Mouse (Mus musculus): ENCODE results near the gene Cfl1. TPM values are rescaled to one million over a fixed set of nuclear protein-coding genes. Genes with fewer than 3 reads are reported as not detected.

Gene Cfl1
- 142 TPM for polyA plus RNA-seq (2014; fragmentation: Illumina TruSeq; extraction: RNeasy Lipid Tissue Mini Kit (QIAGEN cat#74804); ENCODE audit: low read depth, low replicate concordance)

GRCm38 (mm10) chr19:5490313-5490897, at the start of gene Cfl1:
Cfl1 (plus strand) TSS chr19:5490455.

GRCm38 (mm10) chr19:5447515-5448353, 42.5 kb upstream of the Cfl1 start, which contains the start of gene Fosl1:
Fosl1 (plus strand) TSS chr19:5447547.

DNA sequence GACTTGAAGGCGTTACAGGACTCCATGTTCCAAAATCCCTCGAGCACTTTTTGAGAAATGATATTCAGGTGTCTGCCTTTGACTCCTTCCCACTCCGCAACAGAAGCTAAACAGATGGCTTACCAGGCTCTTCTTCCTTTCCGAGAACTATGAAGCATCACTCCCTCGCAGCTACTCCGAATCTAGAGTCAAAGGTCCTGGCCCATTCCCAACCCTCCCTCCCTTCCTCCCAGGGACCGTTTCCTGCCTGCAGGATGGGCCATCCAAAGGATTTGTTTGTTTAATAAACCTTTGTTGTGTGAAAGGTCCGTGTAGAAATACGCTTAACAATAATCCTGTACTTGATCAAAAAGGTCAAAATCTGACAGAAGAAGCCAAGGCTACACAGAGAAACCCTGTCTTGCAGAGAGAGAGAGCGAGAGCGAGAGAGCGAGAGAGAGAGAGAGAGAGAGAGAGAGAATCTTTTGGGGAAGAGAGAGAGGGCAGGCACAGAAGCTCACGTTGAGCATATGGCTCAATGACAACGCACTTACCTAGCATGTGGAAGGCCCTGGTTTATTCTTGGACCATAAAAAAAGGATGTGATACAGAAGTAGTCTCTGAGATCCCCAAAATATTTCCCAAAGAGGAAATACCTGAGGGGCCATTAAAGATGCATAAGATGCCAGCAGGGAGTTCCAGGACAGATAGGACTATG, 32.4 kb upstream of the Cfl1 start, which contains the start of gene Ccdc85b:
TSS of gene Ccdc85b (minus strand) at position 149 of the 697 bp plus-strand sequence.

DNA sequence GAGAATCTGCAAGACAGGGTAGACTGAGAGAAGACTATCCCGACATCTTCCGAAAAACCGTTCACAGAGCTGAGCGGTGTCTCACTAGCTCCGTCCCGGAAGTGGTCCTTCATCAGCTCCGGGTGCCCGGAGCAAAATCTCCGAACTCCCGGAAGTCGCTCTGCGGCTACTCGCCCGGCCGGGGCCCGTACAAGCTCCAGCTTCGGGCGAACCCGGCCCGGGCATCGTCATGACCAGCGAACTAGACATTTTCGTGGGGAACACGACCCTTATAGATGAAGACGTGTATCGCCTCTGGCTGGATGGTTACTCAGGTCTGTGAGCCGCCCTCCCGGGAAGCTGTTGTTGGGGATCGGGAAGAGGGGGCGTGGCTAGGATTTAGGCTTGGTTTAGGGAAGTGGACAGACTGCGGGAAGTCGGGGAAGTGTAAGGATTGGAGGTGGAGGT, 29.8 kb upstream of the Cfl1 start, which contains the start of gene Fibp:
TSS of gene Fibp (plus strand) at position 151 of the 447 bp plus-strand sequence.

GRCm38 (mm10) chr19:5468374-5468773, 21.9 kb upstream of the Cfl1 start, which contains the start of gene Ctsw:
Ctsw (minus strand) TSS chr19:5468507.

GRCm38 (mm10) chr19:5473720-5474119, 16.5 kb upstream of the Cfl1 start, which contains the start of gene Efemp2:
Efemp2 (plus strand) TSS chr19:5473954.

GRCm38 (mm10) chr19:5487768-5488550, 2.3 kb upstream of the Cfl1 start, which contains the start of gene Mus81:
Mus81 (minus strand) TSS chr19:5488402.

DNA sequence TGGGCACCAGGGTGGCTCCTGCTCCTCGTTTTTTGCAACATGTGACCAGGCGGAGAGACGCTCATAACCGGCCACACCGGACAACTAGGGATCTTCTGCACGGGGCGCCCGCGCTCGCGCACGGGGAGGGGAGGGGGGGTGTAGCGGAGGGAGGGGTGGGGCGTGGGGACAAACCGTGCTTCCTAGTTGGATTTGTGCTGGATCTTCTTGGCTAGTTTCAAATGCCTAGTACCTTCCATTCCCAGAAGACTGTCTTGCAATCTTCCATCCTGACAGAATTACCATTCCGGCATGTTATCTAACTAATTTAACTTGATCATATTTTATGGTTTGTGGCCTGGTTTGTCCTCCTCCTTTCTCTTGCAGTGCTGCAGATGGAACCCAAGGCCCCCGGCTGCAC, 13.4 kb downstream of the Cfl1 start, which contains the start of gene 1700020D05Rik:
TSS of gene 1700020D05Rik (minus strand) at position 101 of the 400 bp plus-strand sequence.

GRCm38 (mm10) chr19:5510031-5511026, 20.1 kb downstream of the Cfl1 start, which contains the start of gene Snx32:
Snx32 (minus strand) TSS chr19:5510538.

Other genes starting within 250 kb of the Cfl1 start
- 3.7 TPM for gene Pacs1, start 217.3 kb upstream of the Cfl1 start, polyA plus RNA-seq (2014; fragmentation: Illumina TruSeq; extraction: RNeasy Lipid Tissue Mini Kit (QIAGEN cat#74804); ENCODE audit: low read depth, low replicate concordance)
- 32.5 TPM for gene Sf3b2, start 195.0 kb upstream of the Cfl1 start, polyA plus RNA-seq (2014; fragmentation: Illumina TruSeq; extraction: RNeasy Lipid Tissue Mini Kit (QIAGEN cat#74804); ENCODE audit: low read depth, low replicate concordance)
- not detected for gene Gal3st3, start 192.1 kb upstream of the Cfl1 start, polyA plus RNA-seq (2014; fragmentation: Illumina TruSeq; extraction: RNeasy Lipid Tissue Mini Kit (QIAGEN cat#74804); ENCODE audit: low read depth, low replicate concordance)
- not detected for gene Catsper1, start 154.7 kb upstream of the Cfl1 start, polyA plus RNA-seq (2014; fragmentation: Illumina TruSeq; extraction: RNeasy Lipid Tissue Mini Kit (QIAGEN cat#74804); ENCODE audit: low read depth, low replicate concordance)
- not detected for gene Cst6, start 140.9 kb upstream of the Cfl1 start, polyA plus RNA-seq (2014; fragmentation: Illumina TruSeq; extraction: RNeasy Lipid Tissue Mini Kit (QIAGEN cat#74804); ENCODE audit: low read depth, low replicate concordance)
- 13.9 TPM for gene Eif1ad, start 123.7 kb upstream of the Cfl1 start, polyA plus RNA-seq (2014; fragmentation: Illumina TruSeq; extraction: RNeasy Lipid Tissue Mini Kit (QIAGEN cat#74804); ENCODE audit: low read depth, low replicate concordance)
- 5.5 TPM for gene Banf1, start 123.3 kb upstream of the Cfl1 start, polyA plus RNA-seq (2014; fragmentation: Illumina TruSeq; extraction: RNeasy Lipid Tissue Mini Kit (QIAGEN cat#74804); ENCODE audit: low read depth, low replicate concordance)
- gene Sart1, start 101.8 kb upstream of the Cfl1 start, polyA plus RNA-seq (2014; fragmentation: Illumina TruSeq; extraction: RNeasy Lipid Tissue Mini Kit (QIAGEN cat#74804); ENCODE audit: low read depth, low replicate concordance) = 2.4 TPM
- not detected for gene Tsga10ip, start 87.9 kb upstream of the Cfl1 start, polyA plus RNA-seq (2014; fragmentation: Illumina TruSeq; extraction: RNeasy Lipid Tissue Mini Kit (QIAGEN cat#74804); ENCODE audit: low read depth, low replicate concordance)
- 3.1 TPM for gene Drap1, start 65.5 kb upstream of the Cfl1 start, polyA plus RNA-seq (2014; fragmentation: Illumina TruSeq; extraction: RNeasy Lipid Tissue Mini Kit (QIAGEN cat#74804); ENCODE audit: low read depth, low replicate concordance)
- not detected for gene AI837181, start 65.3 kb upstream of the Cfl1 start, polyA plus RNA-seq (2014; fragmentation: Illumina TruSeq; extraction: RNeasy Lipid Tissue Mini Kit (QIAGEN cat#74804); ENCODE audit: low read depth, low replicate concordance)
- gene Fosl1, start 42.9 kb upstream of the Cfl1 start, polyA plus RNA-seq (2014; fragmentation: Illumina TruSeq; extraction: RNeasy Lipid Tissue Mini Kit (QIAGEN cat#74804); ENCODE audit: low read depth, low replicate concordance) = not detected
- gene Ccdc85b, start 32.6 kb upstream of the Cfl1 start, polyA plus RNA-seq (2014; fragmentation: Illumina TruSeq; extraction: RNeasy Lipid Tissue Mini Kit (QIAGEN cat#74804); ENCODE audit: low read depth, low replicate concordance) = 0.81 TPM
- gene Fibp, start 29.8 kb upstream of the Cfl1 start, polyA plus RNA-seq (2014; fragmentation: Illumina TruSeq; extraction: RNeasy Lipid Tissue Mini Kit (QIAGEN cat#74804); ENCODE audit: low read depth, low replicate concordance) = 3.6 TPM
- not detected for gene Ctsw, start 21.9 kb upstream of the Cfl1 start, polyA plus RNA-seq (2014; fragmentation: Illumina TruSeq; extraction: RNeasy Lipid Tissue Mini Kit (QIAGEN cat#74804); ENCODE audit: low read depth, low replicate concordance)
- gene Efemp2, start 16.5 kb upstream of the Cfl1 start, polyA plus RNA-seq (2014; fragmentation: Illumina TruSeq; extraction: RNeasy Lipid Tissue Mini Kit (QIAGEN cat#74804); ENCODE audit: low read depth, low replicate concordance) = not detected
- gene Mus81, start 2.1 kb upstream of the Cfl1 start, polyA plus RNA-seq (2014; fragmentation: Illumina TruSeq; extraction: RNeasy Lipid Tissue Mini Kit (QIAGEN cat#74804); ENCODE audit: low read depth, low replicate concordance) = 0.69 TPM
- gene 1700020D05Rik, start 13.3 kb downstream of the Cfl1 start, polyA plus RNA-seq (2014; fragmentation: Illumina TruSeq; extraction: RNeasy Lipid Tissue Mini Kit (QIAGEN cat#74804); ENCODE audit: low read depth, low replicate concordance) = not detected
- 0.36 TPM for gene Snx32, start 20.1 kb downstream of the Cfl1 start, polyA plus RNA-seq (2014; fragmentation: Illumina TruSeq; extraction: RNeasy Lipid Tissue Mini Kit (QIAGEN cat#74804); ENCODE audit: low read depth, low replicate concordance)
- gene Ovol1, start 70.2 kb downstream of the Cfl1 start, polyA plus RNA-seq (2014; fragmentation: Illumina TruSeq; extraction: RNeasy Lipid Tissue Mini Kit (QIAGEN cat#74804); ENCODE audit: low read depth, low replicate concordance) = 2.4 TPM
- not detected for gene Ap5b1, start 77.6 kb downstream of the Cfl1 start, polyA plus RNA-seq (2014; fragmentation: Illumina TruSeq; extraction: RNeasy Lipid Tissue Mini Kit (QIAGEN cat#74804); ENCODE audit: low read depth, low replicate concordance)
- 2.0 TPM for gene Rnaseh2c, start 111.4 kb downstream of the Cfl1 start, polyA plus RNA-seq (2014; fragmentation: Illumina TruSeq; extraction: RNeasy Lipid Tissue Mini Kit (QIAGEN cat#74804); ENCODE audit: low read depth, low replicate concordance)
- 18.3 TPM for gene Kat5, start 119.8 kb downstream of the Cfl1 start, polyA plus RNA-seq (2014; fragmentation: Illumina TruSeq; extraction: RNeasy Lipid Tissue Mini Kit (QIAGEN cat#74804); ENCODE audit: low read depth, low replicate concordance)
- gene Rela, start 147.0 kb downstream of the Cfl1 start, polyA plus RNA-seq (2014; fragmentation: Illumina TruSeq; extraction: RNeasy Lipid Tissue Mini Kit (QIAGEN cat#74804); ENCODE audit: low read depth, low replicate concordance) = 0.89 TPM
- 0.20 TPM for gene Sipa1, start 173.3 kb downstream of the Cfl1 start, polyA plus RNA-seq (2014; fragmentation: Illumina TruSeq; extraction: RNeasy Lipid Tissue Mini Kit (QIAGEN cat#74804); ENCODE audit: low read depth, low replicate concordance)
- gene Map3k11, start 198.3 kb downstream of the Cfl1 start, polyA plus RNA-seq (2014; fragmentation: Illumina TruSeq; extraction: RNeasy Lipid Tissue Mini Kit (QIAGEN cat#74804); ENCODE audit: low read depth, low replicate concordance) = 0.40 TPM
- gene Pcnx3, start 198.5 kb downstream of the Cfl1 start, polyA plus RNA-seq (2014; fragmentation: Illumina TruSeq; extraction: RNeasy Lipid Tissue Mini Kit (QIAGEN cat#74804); ENCODE audit: low read depth, low replicate concordance) = 0.16 TPM
- gene Kcnk7, start 213.9 kb downstream of the Cfl1 start, polyA plus RNA-seq (2014; fragmentation: Illumina TruSeq; extraction: RNeasy Lipid Tissue Mini Kit (QIAGEN cat#74804); ENCODE audit: low read depth, low replicate concordance) = not detected
- 1.3 TPM for gene Ehbp1l1, start 235.9 kb downstream of the Cfl1 start, polyA plus RNA-seq (2014; fragmentation: Illumina TruSeq; extraction: RNeasy Lipid Tissue Mini Kit (QIAGEN cat#74804); ENCODE audit: low read depth, low replicate concordance)
- gene Fam89b, start 239.2 kb downstream of the Cfl1 start, polyA plus RNA-seq (2014; fragmentation: Illumina TruSeq; extraction: RNeasy Lipid Tissue Mini Kit (QIAGEN cat#74804); ENCODE audit: low read depth, low replicate concordance) = not detected

All from kidney, adult 10 weeks (tissue).